Mouse (Mus musculus) right cerebral cortex, postnatal 36 days (tissue): ENCODE results near the gene Wdr89.
"Not testable (repeated sequence)": the region's sequence is repeated elsewhere in the genome, so short reads cannot be mapped to it uniquely, and the experiment has no call there.

ENCODE experiments used
- DNase-seq, 2 experiments: peaks; one replicate each; pipeline ENCODE4 v3.0.0; 2022; ENCODE audit warnings: low spot score in 2 of 2, mixed read lengths in 1 of 2

Gene Wdr89

GRCm38 (mm10) chr12:75669258-75670106 is at the start of gene Wdr89:
Wdr89 (minus strand) TSS chr12:75669537.
- DNase-seq, result peak; percentile 100

GRCm38 (mm10) chr12:75713596-75713995 is 44.3 kb upstream of the Wdr89 start:
- DNase-seq, result no peak

GRCm38 (mm10) chr12:75712905-75713304 is 43.6 kb upstream of the Wdr89 start:
- not testable (repeated sequence) for DNase-seq

GRCm38 (mm10) chr12:75710596-75711376 is 41.4 kb upstream of the Wdr89 start:
- DNase-seq, result no peak

- no peak for DNase-seq
Measured at GRCm38 (mm10) chr12:75709506-75709905, 40.2 kb upstream of the Wdr89 start.

- no peak for DNase-seq
Measured at GRCm38 (mm10) chr12:75706670-75707069, 37.3 kb upstream of the Wdr89 start.

- no peak for DNase-seq
Measured at GRCm38 (mm10) chr12:75702739-75703122, 33.4 kb upstream of the Wdr89 start.

- no peak for DNase-seq
Measured at GRCm38 (mm10) chr12:75702084-75702738, 32.9 kb upstream of the Wdr89 start.

GRCm38 (mm10) chr12:75701173-75702083 is 32.1 kb upstream of the Wdr89 start:
- DNase-seq, result no peak

- no peak for DNase-seq
Measured at GRCm38 (mm10) chr12:75698692-75699091, 29.4 kb upstream of the Wdr89 start.

- DNase-seq, result not testable (repeated sequence)
Measured at GRCm38 (mm10) chr12:75695845-75696244, 26.5 kb upstream of the Wdr89 start.

GRCm38 (mm10) chr12:75689003-75689402 is 19.7 kb upstream of the Wdr89 start:
- DNase-seq, result no peak

- no peak for DNase-seq
Measured at GRCm38 (mm10) chr12:75687314-75687713, 18.0 kb upstream of the Wdr89 start.

GRCm38 (mm10) chr12:75684026-75684425 is 14.7 kb upstream of the Wdr89 start:
- not testable (repeated sequence) for DNase-seq

GRCm38 (mm10) chr12:75683598-75683997 is 14.3 kb upstream of the Wdr89 start:
- no peak for DNase-seq

- no peak for DNase-seq
Measured at GRCm38 (mm10) chr12:75682842-75683241, 13.5 kb upstream of the Wdr89 start.

GRCm38 (mm10) chr12:75681101-75681500 is 11.8 kb upstream of the Wdr89 start:
- no peak for DNase-seq

GRCm38 (mm10) chr12:75678393-75678792 is 9.1 kb upstream of the Wdr89 start:
- no peak for DNase-seq

GRCm38 (mm10) chr12:75672630-75673029 is 3.3 kb upstream of the Wdr89 start:
- no peak for DNase-seq

- DNase-seq, result no peak
Measured at GRCm38 (mm10) chr12:75671759-75672315, 2.5 kb upstream of the Wdr89 start.

GRCm38 (mm10) chr12:75670611-75671010 is 1.3 kb upstream of the Wdr89 start:
- DNase-seq, result no peak
